Mouse (Mus musculus) intestine, embryonic 16.5 days (tissue): ENCODE results near the gene Mcur1. TPM values are rescaled to one million over a fixed set of nuclear protein-coding genes. Genes with fewer than 3 reads are reported as not detected.

ENCODE experiments used
- ATAC-seq: fragments of 200-750 bp; cut with Nextera tagmentation; 2 replicates; pipeline ENCODE4 v1.8.0; 2017; ENCODE audit warnings: moderate TSS enrichment, moderate library complexity
- H3K27ac ChIP-seq: fragments of 300-500 bp; sonication (generic); 2 replicates; pipeline ENCODE4 v1.5.1; 2014; ENCODE audit warnings: mild to moderate bottlenecking, low read length
- H3K27me3 ChIP-seq: fragments of 300-500 bp; sonication (generic); replicated peaks from 2 replicates; pipeline ENCODE4 v1.6.1; 2014; ENCODE audit warnings: low read length, control low read depth, mixed read lengths; ENCODE audit not compliant: control insufficient read depth, insufficient read depth
- H3K36me3 ChIP-seq: fragments of 300-500 bp; sonication (generic); 2 replicates; pipeline ENCODE4 v1.6.1; 2014; ENCODE audit warnings: low read length, control low read depth; ENCODE audit not compliant: control insufficient read depth, insufficient read depth
- H3K4me1 ChIP-seq: fragments of 300-500 bp; sonication (generic); 2 replicates; pipeline ENCODE4 v1.6.1; 2014; ENCODE audit warnings: low read length, control low read depth, mixed read lengths; ENCODE audit not compliant: control insufficient read depth, insufficient read depth
- H3K4me2 ChIP-seq: fragments of 300-500 bp; sonication (generic); 2 replicates; pipeline ENCODE4 v1.6.1; 2014; ENCODE audit warnings: low read depth, low read length, control low read depth
- H3K4me3 ChIP-seq: fragments of 300-500 bp; sonication (generic); 2 replicates; pipeline ENCODE4 v1.5.1; 2014; ENCODE audit warnings: mild to moderate bottlenecking, low read length
- H3K9ac ChIP-seq: fragments of 300-500 bp; sonication (generic); 2 replicates; pipeline ENCODE4 v1.6.1; 2014; ENCODE audit warnings: low read depth, low read length
- H3K9me3 ChIP-seq: fragments of 300-500 bp; sonication (generic); 2 replicates; pipeline ENCODE4 v1.6.1; 2016; ENCODE audit warnings: low read length, control low read depth; ENCODE audit not compliant: control insufficient read depth
- WGBS: fragments of 180-500 bp; shearing (Covaris S2); extraction: QIAGEN DNeasy Blood & Tissue Kit; methylation state at CpG from one replicate; pipeline ENCODE4 v1.1.7; 2014; 5-methylcytosine and 5-hydroxymethylcytosine counted together
- polyA plus RNA-seq: library from polyadenylated mRNA; unstranded; fragments of >200 nt; fragmentation: Nextera tagmentation; extraction: Ambion mirVana; gene quantifications from 2 replicates; pipeline ENCODE4 v1.2.1, GENCODE M21; 2015

Mcur1 gene
- polyA plus RNA-seq, 1 experiment from 2014 or later, result 8.6 TPM

DNA sequence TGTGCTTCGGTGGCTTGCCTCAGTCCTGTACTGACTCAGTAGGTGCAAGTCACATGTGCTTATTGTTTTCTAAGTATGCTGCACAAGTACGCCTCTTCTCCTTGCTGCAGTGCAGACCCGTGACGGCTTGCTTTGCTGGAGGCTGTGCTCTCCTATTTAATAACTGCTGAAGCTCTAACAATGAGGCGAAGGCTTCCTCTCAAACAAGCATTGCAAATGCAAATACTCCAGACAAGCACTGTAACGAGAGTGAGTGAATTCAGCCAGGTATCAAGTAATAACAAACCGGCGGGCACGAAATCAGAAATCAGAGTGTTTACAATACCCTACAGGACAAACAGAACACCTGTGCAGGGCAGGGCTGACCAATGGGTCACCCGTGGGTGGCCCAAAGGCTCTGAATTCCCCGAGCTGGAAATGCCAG, 66.9 kb downstream of the Mcur1 start:
- no peak overlapping the region for H3K4me2 ChIP-seq
- H3K9ac ChIP-seq, result no peak overlapping the region
- 65% methylated on average over 11 of the region's 11 CpGs for WGBS
- H3K36me3 ChIP-seq, result no peaks in the 10 kb centered on the region
- ATAC-seq, result no peak
- H3K4me1 ChIP-seq, result no peaks in the 10 kb centered on the region
- no peak overlapping the region for H3K4me3 ChIP-seq
- no peaks in the 10 kb centered on the region for H3K9me3 ChIP-seq
- no peak overlapping the region for H3K27ac ChIP-seq
- H3K27me3 ChIP-seq, result no peaks in the 10 kb centered on the region

Other genes with a start within 250 kb of the Mcur1 start
- 17.1 and 20.4 TPM in 2 replicates for gene Sirt5, start 194.7 kb downstream of the Mcur1 start, polyA plus RNA-seq
- 112 and 122 TPM in 2 replicates for gene Nol7, start 161.8 kb downstream of the Mcur1 start, polyA plus RNA-seq
- 4.3 and 5.5 TPM in 2 replicates for gene Ranbp9, start 78.9 kb downstream of the Mcur1 start, polyA plus RNA-seq
- 0.61 and 1.1 TPM in 2 replicates for gene Rnf182, start 55.5 kb upstream of the Mcur1 start, polyA plus RNA-seq
- gene Cd83, start 224.6 kb upstream of the Mcur1 start, polyA plus RNA-seq, result 9.2 and 9.6 TPM in 2 replicates